In the genomic region with DNA sequence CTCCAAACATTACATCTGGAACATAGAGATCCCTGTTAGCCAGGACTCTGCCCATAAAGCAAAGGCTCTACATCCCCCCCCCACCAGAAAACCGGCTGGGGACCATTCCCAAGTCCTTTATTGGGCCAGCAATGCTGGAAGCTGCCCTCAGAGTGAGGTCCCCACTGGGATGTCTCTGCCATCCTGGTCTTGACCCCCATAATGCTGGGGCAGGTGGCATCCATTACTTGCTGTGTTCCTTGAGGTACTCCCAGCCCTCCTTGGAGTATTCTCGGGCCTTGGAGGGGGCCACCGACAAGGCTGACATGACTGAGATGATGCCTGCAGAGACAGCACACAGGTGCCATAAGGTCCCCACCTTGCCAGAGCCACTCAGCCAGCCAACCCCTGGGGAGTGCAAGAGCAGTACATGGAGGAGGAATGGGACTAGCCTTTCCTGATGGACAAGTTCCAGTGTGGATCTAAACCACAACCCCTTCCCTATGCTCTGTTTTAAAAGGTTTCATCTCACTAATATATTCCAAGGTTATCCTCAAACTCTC, we compare ENCODE assay signal across 22 mouse cellular contexts. TPM values are rescaled to one million over a fixed set of nuclear protein-coding genes. Genes with fewer than 3 reads are reported as not detected.
DNase-seq lines count a peak whose midpoint lies in the region; ATAC-seq and TF ChIP-seq lines count a peak whose summit lies in the region.
"Had no signal": no experiment of that assay in that cellular context is flagged by ENCODE, and none has a peak within 500 bp of the region (broad histone marks: within the 10 kb centered on the region; RNA-seq: fewer than 3 reads in every experiment).

No protein-coding gene starts in this region.

- TF ChIP-seq CTCF in midbrain, postnatal 0 days (IDR thresholded peaks at IDR 0.05) = no peak

- H3K36me3 ChIP-seq in hindbrain, embryonic 13.5 days = peaks cover 53% of the 10 kb centered on the region
- peaks cover 55% of the 10 kb centered on the region for H3K36me3 ChIP-seq in hindbrain, embryonic 10.5 days
- peaks cover 47% of the 10 kb centered on the region for H3K36me3 ChIP-seq in midbrain, postnatal 0 days (ENCODE audit: insufficient read depth, low read length)
- peaks cover 51% of the 10 kb centered on the region for H3K36me3 ChIP-seq in midbrain, embryonic 15.5 days (replicated peaks)
- peaks cover 55% of the 10 kb centered on the region for H3K36me3 ChIP-seq in liver, embryonic 13.5 days

- no peak overlapping the region for H3K4me2 ChIP-seq in hindbrain, embryonic 13.5 days
- H3K4me2 ChIP-seq in midbrain, postnatal 0 days (ENCODE audit: low read depth, low read length, poor library complexity, severe bottlenecking) = no peak overlapping the region
- H3K4me2 ChIP-seq in midbrain, embryonic 15.5 days = no peak overlapping the region
- peak overlapping the region; percentile 86 for H3K4me2 ChIP-seq in liver, embryonic 13.5 days
- H3K4me2 ChIP-seq: midbrain, embryonic 11.5 days had no signal

- H3K4me3 ChIP-seq in hindbrain, embryonic 13.5 days = no peak overlapping the region
- no peak overlapping the region for H3K4me3 ChIP-seq in hindbrain, embryonic 10.5 days
- no peak overlapping the region for H3K4me3 ChIP-seq in midbrain, postnatal 0 days (ENCODE audit: low read depth, low read length)
- no peak overlapping the region for H3K4me3 ChIP-seq in midbrain, embryonic 15.5 days
- no peak overlapping the region for H3K4me3 ChIP-seq in liver, embryonic 13.5 days (replicated peaks)
- H3K4me3 ChIP-seq: heart, adult 2 months; stomach, embryonic 15.5 days had no signal

- intact Hi-C loops in left cerebral cortex, postnatal 4 days (cut with DNase I) = no loop called here

- peak overlapping the region; percentile 19; the same call in 1 of the 2 replicates for H3K9ac ChIP-seq in hindbrain, embryonic 13.5 days
- no peak overlapping the region for H3K9ac ChIP-seq in midbrain, postnatal 0 days (replicated peaks; ENCODE audit: low read length, poor library complexity, severe bottlenecking)
- no peak overlapping the region for H3K9ac ChIP-seq in midbrain, embryonic 15.5 days
- peak overlapping the region; percentile 86; the same call in 1 of the 2 replicates for H3K9ac ChIP-seq in liver, embryonic 13.5 days
- H3K9ac ChIP-seq: forebrain, embryonic 12.5 days; stomach, embryonic 15.5 days had no signal

- no peaks in the 10 kb centered on the region for H3K27me3 ChIP-seq in hindbrain, embryonic 13.5 days
- H3K27me3 ChIP-seq in hindbrain, embryonic 10.5 days (ENCODE audit: insufficient read depth, poor library complexity, severe bottlenecking) = no peaks in the 10 kb centered on the region
- no peaks in the 10 kb centered on the region for H3K27me3 ChIP-seq in midbrain, postnatal 0 days (ENCODE audit: insufficient read depth, low read length)
- H3K27me3 ChIP-seq in midbrain, embryonic 15.5 days (replicated peaks) = no peaks in the 10 kb centered on the region
- H3K27me3 ChIP-seq in liver, embryonic 13.5 days = no peaks in the 10 kb centered on the region
- H3K27me3 ChIP-seq: forebrain, embryonic 12.5 days; stomach, embryonic 15.5 days had no signal

- H3K4me1 ChIP-seq in hindbrain, embryonic 13.5 days (replicated peaks) = peaks cover 31% of the 10 kb centered on the region
- peaks cover 44% of the 10 kb centered on the region for H3K4me1 ChIP-seq in hindbrain, embryonic 10.5 days (replicated peaks)
- peaks cover 10% of the 10 kb centered on the region for H3K4me1 ChIP-seq in midbrain, postnatal 0 days (ENCODE audit: insufficient read depth, low read length)
- H3K4me1 ChIP-seq in midbrain, embryonic 15.5 days = peaks cover 24% of the 10 kb centered on the region
- H3K4me1 ChIP-seq in liver, embryonic 13.5 days (replicated peaks) = peaks cover 46% of the 10 kb centered on the region

- H3K9me3 ChIP-seq in hindbrain, embryonic 13.5 days = no peaks in the 10 kb centered on the region
- H3K9me3 ChIP-seq in hindbrain, embryonic 10.5 days = no peaks in the 10 kb centered on the region
- H3K9me3 ChIP-seq in midbrain, postnatal 0 days (ENCODE audit: low read length) = no peaks in the 10 kb centered on the region
- no peaks in the 10 kb centered on the region for H3K9me3 ChIP-seq in midbrain, embryonic 15.5 days
- H3K9me3 ChIP-seq in liver, embryonic 13.5 days (replicated peaks) = no peaks in the 10 kb centered on the region
- H3K9me3 ChIP-seq: forebrain, embryonic 12.5 days; stomach, embryonic 15.5 days had no signal

- peak; percentile 55 for DNase-seq in cerebellum, adult 9-10 months
- DNase-seq in cerebellum, postnatal 25 days = no peak
- no peak for DNase-seq in hindbrain, embryonic 10.5 days (ENCODE audit: low spot score)
- DNase-seq in midbrain, postnatal 0 days (ENCODE audit: low spot score) = no peak
- DNase-seq in liver, embryonic 13.5 days = no peak
- DNase-seq in left cerebral cortex, postnatal 4 days = no peak
- DNase-seq: adrenal gland, postnatal 14 days; cerebellum, adult 11 months; gastrocnemius, postnatal 10 days; kidney, adult 18-20 months; kidney, postnatal 10 days; lung, postnatal 10 days; retina, postnatal 1 day had no signal

- ATAC-seq in hindbrain, embryonic 13.5 days (ENCODE audit: low FRiP score) = no peak
- ATAC-seq in midbrain, postnatal 0 days (ENCODE audit: low FRiP score) = no peak
- no peak for ATAC-seq in midbrain, embryonic 15.5 days (replicated peaks)
- no peak for ATAC-seq in liver, embryonic 13.5 days (ENCODE audit: low read depth)
- ATAC-seq: CD4-positive, CD25-positive, alpha-beta regulatory T cell, adult 4 months had no signal

- no peak overlapping the region for H3K27ac ChIP-seq in hindbrain, embryonic 13.5 days
- H3K27ac ChIP-seq in hindbrain, embryonic 10.5 days = no peak overlapping the region
- H3K27ac ChIP-seq in midbrain, postnatal 0 days (ENCODE audit: low read depth, low read length) = 0 out of 2 replicates have a peak overlapping the region, but pooled peaks have one; percentile 38
- H3K27ac ChIP-seq in midbrain, embryonic 15.5 days = no peak overlapping the region
- H3K27ac ChIP-seq in liver, embryonic 13.5 days = no peak overlapping the region
- H3K27ac ChIP-seq: forebrain, embryonic 12.5 days; heart, adult 2 months; stomach, embryonic 15.5 days had no signal

- 80% methylated on average over 3 of the region's 3 CpGs for WGBS in hindbrain, embryonic 13.5 days
- 82% methylated on average over 3 of the region's 3 CpGs for WGBS in hindbrain, embryonic 10.5 days
- WGBS in midbrain, postnatal 0 days = 78% methylated on average over 3 of the region's 3 CpGs
- 75% methylated on average over 3 of the region's 3 CpGs for WGBS in midbrain, embryonic 15.5 days
- 72% methylated on average over 3 of the region's 3 CpGs for whole genome bisulfite sequencing in liver, embryonic 13.5 days (ENCODE audit: insufficient replicate concordance)

RNA-seq across cellular contexts. Expression of a gene that starts 2.0 kb away (rescaled TPM):
- 204 and 212 TPM in 2 replicates for polyA plus RNA-seq in hindbrain, embryonic 13.5 days (2015; fragmentation: Nextera tagmentation; extraction: Ambion mirVana)
- 197 and 220 TPM in 2 replicates for polyA plus RNA-seq in hindbrain, embryonic 10.5 days (2016; fragmentation: Nextera tagmentation; extraction: Ambion mirVana)
- total RNA-seq in midbrain, postnatal 0 days (2014; rRNA removed) = 58.2 and 72.8 TPM in 2 replicates
- 196 and 197 TPM in 2 replicates for polyA plus RNA-seq in midbrain, postnatal 0 days (2015; fragmentation: Nextera tagmentation; extraction: Ambion mirVana)
- polyA plus RNA-seq in midbrain, embryonic 15.5 days (2015; fragmentation: Nextera tagmentation; extraction: Ambion mirVana) = 169 and 175 TPM in 2 replicates
- polyA plus RNA-seq in liver, embryonic 13.5 days (2015; fragmentation: Nextera tagmentation; extraction: Ambion mirVana) = 157 and 167 TPM in 2 replicates
- 100 to 1,000 TPM; 119 to 135 TPM for total RNA-seq in left cerebral cortex, postnatal 4 days (2021)

RNA-seq across cellular contexts. Expression of a gene that starts 5.6 kb away (rescaled TPM):
- 1,179 and 1,235 TPM in 2 replicates for polyA plus RNA-seq in hindbrain, embryonic 13.5 days (2015; fragmentation: Nextera tagmentation; extraction: Ambion mirVana)
- 1,369 and 1,471 TPM in 2 replicates for polyA plus RNA-seq in hindbrain, embryonic 10.5 days (2016; fragmentation: Nextera tagmentation; extraction: Ambion mirVana)
- 606 and 1,008 TPM in 2 replicates for total RNA-seq in midbrain, postnatal 0 days (2014; rRNA removed)
- polyA plus RNA-seq in midbrain, postnatal 0 days (2015; fragmentation: Nextera tagmentation; extraction: Ambion mirVana) = 1,065 and 1,089 TPM in 2 replicates
- polyA plus RNA-seq in midbrain, embryonic 15.5 days (2015; fragmentation: Nextera tagmentation; extraction: Ambion mirVana) = 917 and 926 TPM in 2 replicates
- polyA plus RNA-seq in liver, embryonic 13.5 days (2015; fragmentation: Nextera tagmentation; extraction: Ambion mirVana) = 1,217 and 1,404 TPM in 2 replicates
- 100 to 1,000 TPM; 563 to 595 TPM for total RNA-seq in left cerebral cortex, postnatal 4 days (2021)

RNA-seq across cellular contexts. Expression of a gene that starts 19.1 kb away (rescaled TPM):
- 40.6 and 40.8 TPM in 2 replicates for polyA plus RNA-seq in hindbrain, embryonic 13.5 days (2015; fragmentation: Nextera tagmentation; extraction: Ambion mirVana)
- polyA plus RNA-seq in hindbrain, embryonic 10.5 days (2016; fragmentation: Nextera tagmentation; extraction: Ambion mirVana) = 52.9 and 54.6 TPM in 2 replicates
- total RNA-seq in midbrain, postnatal 0 days (2014; rRNA removed) = 68.1 and 69.5 TPM in 2 replicates
- polyA plus RNA-seq in midbrain, postnatal 0 days (2015; fragmentation: Nextera tagmentation; extraction: Ambion mirVana) = 40.1 and 40.2 TPM in 2 replicates
- 48.9 and 52.9 TPM in 2 replicates for polyA plus RNA-seq in midbrain, embryonic 15.5 days (2015; fragmentation: Nextera tagmentation; extraction: Ambion mirVana)
- 41.0 and 42.2 TPM in 2 replicates for polyA plus RNA-seq in liver, embryonic 13.5 days (2015; fragmentation: Nextera tagmentation; extraction: Ambion mirVana)
- 10 to 100 TPM; 61.5 to 63.4 TPM for total RNA-seq in left cerebral cortex, postnatal 4 days (2021)

RNA-seq across cellular contexts. Expression of a gene that starts 20.4 kb away (rescaled TPM):
- 2.1 and 2.4 TPM in 2 replicates for polyA plus RNA-seq in hindbrain, embryonic 13.5 days (2015; fragmentation: Nextera tagmentation; extraction: Ambion mirVana)
- polyA plus RNA-seq in hindbrain, embryonic 10.5 days (2016; fragmentation: Nextera tagmentation; extraction: Ambion mirVana) = 0.66 and 0.95 TPM in 2 replicates
- total RNA-seq in midbrain, postnatal 0 days (2014; rRNA removed) = 0.99 and 3.0 TPM in 2 replicates
- 1.5 TPM in 2 replicates for polyA plus RNA-seq in midbrain, postnatal 0 days (2015; fragmentation: Nextera tagmentation; extraction: Ambion mirVana)
- polyA plus RNA-seq in midbrain, embryonic 15.5 days (2015; fragmentation: Nextera tagmentation; extraction: Ambion mirVana) = 2.3 and 2.5 TPM in 2 replicates
- 0.37 and 0.64 TPM in 2 replicates for polyA plus RNA-seq in liver, embryonic 13.5 days (2015; fragmentation: Nextera tagmentation; extraction: Ambion mirVana)
- total RNA-seq in left cerebral cortex, postnatal 4 days (2021) = 1 to 10 TPM; 1.3 to 2.2 TPM
- total RNA-seq: common myeloid progenitor, adult 5-6 weeks; heart, adult 2 months; hematopoietic stem cell, adult 5-6 weeks had no signal

RNA-seq across cellular contexts. Expression of a gene that starts 23.0 kb away (rescaled TPM):
- polyA plus RNA-seq in hindbrain, embryonic 13.5 days (2015; fragmentation: Nextera tagmentation; extraction: Ambion mirVana) = 105 and 113 TPM in 2 replicates
- polyA plus RNA-seq in hindbrain, embryonic 10.5 days (2016; fragmentation: Nextera tagmentation; extraction: Ambion mirVana) = 119 and 146 TPM in 2 replicates
- total RNA-seq in midbrain, postnatal 0 days (2014; rRNA removed) = 56.1 and 56.4 TPM in 2 replicates
- 79.1 and 95.9 TPM in 2 replicates for polyA plus RNA-seq in midbrain, postnatal 0 days (2015; fragmentation: Nextera tagmentation; extraction: Ambion mirVana)
- polyA plus RNA-seq in midbrain, embryonic 15.5 days (2015; fragmentation: Nextera tagmentation; extraction: Ambion mirVana) = 120 and 129 TPM in 2 replicates
- polyA plus RNA-seq in liver, embryonic 13.5 days (2015; fragmentation: Nextera tagmentation; extraction: Ambion mirVana) = 44.4 and 59.7 TPM in 2 replicates
- total RNA-seq in left cerebral cortex, postnatal 4 days (2021) = 100 to 1,000 TPM; 173 to 188 TPM

Comparison
In these comparisons a context has a peak if more than half of its experiments do, and no peak if none do; other contexts are left out.
1. H3K9ac ChIP-seq: peak in hindbrain, embryonic 13.5 days (single experiment) and liver, embryonic 13.5 days (single experiment); none in midbrain, postnatal 0 days (single experiment) and midbrain, embryonic 15.5 days (single experiment).